Mouse (Mus musculus) T-cell, adult 2 months (primary cell): ENCODE data around the gene Fam198a.
A peak's percentile ranks its signal among the peaks of the same experiment; 100 is the strongest.
"Not testable (repeated sequence)": the region's sequence is repeated elsewhere in the genome, so short reads cannot be mapped to it uniquely, and the experiment has no call there.

Experiments
- DNase-seq: peaks from one replicate; pipeline ENCODE4 v3.0.0; 2022; ENCODE audit warnings: low spot score

Fam198a gene

DNA sequence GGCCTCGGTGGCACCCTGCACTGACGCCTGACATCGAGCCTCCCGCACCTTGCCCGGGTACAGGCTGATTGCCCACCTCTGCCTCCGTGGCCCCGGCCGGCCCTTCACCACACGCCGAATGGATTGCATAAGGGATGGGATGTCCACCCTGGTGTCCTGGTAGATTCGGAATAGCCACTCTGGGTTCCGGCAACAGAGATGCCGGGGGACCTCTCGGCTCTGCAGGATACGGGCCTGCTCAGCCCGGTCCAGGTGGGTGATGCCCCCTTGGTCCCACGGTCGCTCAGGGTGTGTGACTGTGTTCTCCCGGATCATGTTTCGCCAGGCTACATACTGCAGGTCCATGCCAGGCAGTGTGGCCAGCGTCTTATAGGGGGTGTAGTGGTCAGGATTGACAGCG is 31.4 kb downstream of the Fam198a start:
- DNase-seq, result no peak

DNA sequence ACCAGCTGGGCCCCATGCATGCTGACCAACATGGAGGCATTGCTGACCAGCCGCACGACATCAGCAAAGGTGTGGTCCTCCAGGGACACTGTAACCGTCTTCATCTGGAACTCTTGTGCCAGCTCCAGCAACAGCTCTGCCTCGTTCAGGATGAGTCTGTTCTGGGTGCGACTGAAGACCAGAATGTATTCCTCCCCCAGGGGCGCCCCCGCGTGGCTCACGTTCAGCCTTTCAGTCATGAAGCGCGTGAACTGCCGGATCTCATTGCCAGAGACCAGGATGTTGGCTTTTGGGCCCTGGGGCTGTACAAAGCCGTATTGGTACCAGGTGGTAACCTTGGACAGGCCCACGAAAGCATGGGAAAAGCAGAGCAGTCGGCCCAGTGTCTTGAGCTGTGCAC is 31.9 kb downstream of the Fam198a start:
- no peak for DNase-seq

DNA sequence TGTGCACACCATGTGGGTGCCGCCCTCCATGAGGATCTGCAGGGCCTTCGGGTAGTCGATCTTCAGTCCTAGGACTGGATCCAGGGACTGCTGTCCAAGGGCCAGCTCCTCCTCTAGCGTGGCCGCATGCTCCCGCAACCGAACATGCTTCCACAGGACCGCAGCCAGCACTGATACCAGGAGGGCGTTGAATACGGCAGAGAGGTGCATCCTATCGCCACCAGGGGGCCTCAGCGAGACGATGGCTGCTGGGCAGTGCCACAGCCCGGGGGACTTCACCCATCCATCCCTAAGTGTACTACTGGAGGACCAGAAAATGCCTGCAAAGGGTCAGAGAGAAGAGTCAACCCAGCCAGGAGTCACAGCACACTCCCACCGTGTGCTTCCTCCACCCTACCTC is 32.7 kb downstream of the Fam198a start:
- DNase-seq, result peak; percentile 27

DNA sequence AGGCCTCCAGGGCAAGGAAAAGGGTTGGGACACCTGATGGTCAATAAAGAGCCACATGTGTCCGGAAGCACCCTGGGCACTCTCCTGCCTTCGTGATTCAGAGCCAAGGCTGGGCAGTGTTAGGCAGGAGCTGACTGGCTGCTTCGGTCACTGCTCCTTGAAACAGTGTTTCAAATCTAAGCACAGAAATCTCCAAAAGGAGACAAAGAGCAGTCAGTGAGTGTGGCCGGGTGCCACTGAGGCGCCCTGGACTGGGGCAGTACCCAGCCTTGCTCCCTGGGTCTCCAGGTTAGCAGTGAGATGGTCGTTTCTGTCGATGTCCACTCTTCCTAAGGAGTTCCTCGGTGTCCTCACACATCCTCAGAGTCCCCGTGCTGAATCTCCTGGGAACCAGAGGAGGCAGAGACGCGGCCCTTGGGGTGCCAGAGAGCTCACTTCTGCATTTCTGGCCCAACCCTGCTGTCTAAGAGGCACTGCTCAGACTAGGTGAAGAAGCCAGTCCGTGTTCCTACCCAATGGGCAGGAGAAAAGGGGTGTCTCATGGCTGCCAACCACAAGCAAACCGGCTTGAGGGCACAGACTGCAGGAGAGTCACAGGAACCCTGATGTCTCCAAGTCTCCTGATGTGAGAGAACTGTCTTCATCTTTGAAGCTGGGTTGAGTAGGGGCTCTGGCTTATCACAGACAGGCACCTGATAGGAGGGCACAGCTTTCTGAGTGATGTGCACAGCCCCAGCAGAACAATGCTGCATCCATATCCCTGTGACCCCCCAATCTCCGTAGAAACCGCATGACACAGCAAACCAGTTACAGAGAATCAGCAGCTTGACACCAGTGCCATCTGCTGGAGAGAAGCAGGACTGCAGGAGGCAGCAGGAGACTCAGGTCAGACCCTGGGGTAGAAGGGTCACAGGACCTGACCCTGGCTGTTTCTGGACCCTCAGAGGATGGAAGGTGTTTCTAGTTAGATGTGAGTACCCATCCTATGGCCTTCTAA is 34.0 kb downstream of the Fam198a start:
- peak; percentile 51 for DNase-seq

DNA sequence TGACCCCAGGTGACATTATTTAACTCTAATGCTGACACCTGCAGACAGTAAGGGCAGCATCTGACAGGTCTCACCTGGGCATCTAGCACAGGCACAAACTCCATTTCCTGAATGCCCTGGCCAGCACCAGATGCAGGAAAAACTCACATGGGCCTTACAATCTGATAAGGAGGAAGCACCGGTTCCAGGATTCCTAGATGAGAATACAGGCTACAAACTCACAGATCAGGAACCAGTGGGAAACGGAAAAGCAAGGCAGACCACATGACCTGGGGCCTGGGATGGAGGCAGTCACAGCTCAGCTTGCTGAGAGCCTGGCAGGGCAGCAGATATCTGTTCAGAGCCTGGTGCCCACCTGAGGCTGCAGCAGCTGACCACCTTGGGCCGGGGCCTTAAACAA is 38.1 kb downstream of the Fam198a start:
- no peak for DNase-seq

DNA sequence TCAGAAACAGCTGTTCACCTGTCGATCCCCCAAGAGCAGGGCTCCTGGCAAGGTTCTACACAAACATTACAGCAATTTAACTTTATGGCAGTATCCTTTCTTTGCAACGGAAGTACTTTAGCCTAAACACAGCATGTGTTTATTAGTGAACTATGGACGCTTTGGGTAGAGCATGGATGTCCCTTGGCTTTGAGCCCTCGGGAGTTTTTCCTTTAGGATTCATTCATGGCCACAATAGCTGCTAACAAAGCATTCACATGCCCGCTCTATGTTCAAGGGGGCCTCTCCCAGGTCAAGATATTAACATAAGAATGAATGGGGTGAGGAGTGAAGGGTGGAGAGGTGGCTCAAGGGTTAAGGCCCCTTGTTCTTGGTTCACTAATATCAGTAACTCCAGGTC is 38.7 kb downstream of the Fam198a start:
- DNase-seq, result no peak

DNA sequence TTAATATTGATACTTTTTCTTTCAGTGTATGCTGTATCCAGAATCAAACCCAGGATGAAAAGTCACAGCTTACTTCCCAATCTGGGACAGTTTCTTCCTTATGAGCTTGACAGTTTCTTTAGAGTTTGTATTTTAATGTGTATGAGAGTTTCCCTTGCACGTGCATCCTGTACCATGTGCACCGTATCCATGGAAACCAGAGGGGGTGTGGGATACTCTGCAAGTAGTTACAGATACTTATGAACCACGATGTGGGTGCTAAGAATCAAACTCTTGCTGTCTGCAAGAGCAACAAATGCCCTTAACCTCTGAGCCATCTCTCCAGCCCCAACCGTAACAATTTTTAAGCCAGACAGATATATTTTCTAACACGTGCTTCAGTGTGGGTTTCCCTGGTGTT is 40.3 kb downstream of the Fam198a start:
- DNase-seq, result no peak

DNA sequence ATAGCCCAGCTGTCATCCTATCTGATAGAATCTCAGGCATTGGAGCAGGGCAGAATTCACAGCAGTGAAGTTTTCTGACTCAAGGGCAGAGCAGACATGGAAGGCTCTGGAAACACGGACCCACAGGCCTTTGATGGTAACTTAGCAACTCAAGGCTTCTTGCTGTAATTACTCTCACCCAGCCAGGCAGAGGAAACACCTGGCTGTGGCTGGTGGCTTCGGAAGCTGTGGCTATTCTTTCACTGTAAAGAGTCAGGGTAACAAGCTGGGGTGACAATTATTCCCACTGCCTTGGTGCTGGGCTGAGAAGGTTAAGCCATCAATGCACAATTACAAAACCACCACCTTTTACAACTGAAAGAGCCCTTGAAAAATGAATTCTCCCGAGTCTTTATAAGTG is 42.3 kb downstream of the Fam198a start:
- DNase-seq, result peak; percentile 20

DNA sequence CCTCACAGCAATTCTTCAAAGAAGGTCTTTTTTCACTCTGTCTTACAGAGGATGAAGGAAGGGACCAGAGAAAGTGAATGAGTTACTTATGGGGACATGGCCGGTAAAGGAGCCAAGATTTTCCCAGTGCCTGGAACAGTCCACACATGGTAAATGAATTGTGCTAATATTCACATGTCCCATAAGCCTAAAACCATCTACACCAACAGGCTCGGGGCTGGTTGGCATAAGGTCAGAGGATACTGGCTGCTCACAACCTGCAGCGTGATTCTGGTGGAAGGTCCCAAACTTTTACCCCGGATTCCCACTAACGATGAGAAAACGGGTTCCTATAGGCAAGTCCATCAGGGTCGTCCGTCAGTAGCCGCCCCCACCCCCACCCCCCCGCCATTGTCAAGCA is 44.3 kb downstream of the Fam198a start:
- DNase-seq, result no peak

DNA sequence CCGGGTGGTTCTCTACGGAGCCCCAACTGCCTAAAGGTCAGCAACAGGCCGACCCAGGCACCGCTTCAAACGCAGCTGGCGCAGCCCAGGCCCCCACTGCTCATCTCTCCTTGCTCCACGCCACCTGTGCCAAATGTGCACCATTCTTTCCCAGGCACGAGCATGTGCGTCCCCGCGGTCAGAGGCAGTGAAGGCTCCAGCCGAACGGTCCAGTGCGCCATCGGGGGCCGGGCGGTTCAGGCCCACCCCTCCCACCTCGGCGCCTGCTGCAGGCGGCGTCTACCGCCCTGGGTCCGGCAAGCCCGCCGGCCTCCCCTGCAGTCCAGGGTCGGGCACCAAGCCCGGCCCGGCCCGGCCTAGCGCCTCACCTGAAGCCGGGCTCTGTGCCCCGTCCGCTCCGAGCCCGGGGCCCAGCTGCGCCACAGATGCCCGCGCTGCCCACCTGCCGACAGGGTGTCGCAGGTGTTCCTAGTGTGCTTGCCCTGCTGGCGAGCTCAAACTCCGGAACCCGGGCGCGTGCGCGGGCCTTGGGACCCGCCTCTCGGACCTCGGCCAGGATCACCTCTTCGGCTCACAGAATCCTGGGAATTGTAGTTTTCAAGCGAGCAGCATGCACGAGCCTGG is 44.8 kb downstream of the Fam198a start:
- DNase-seq, result no peak

DNA sequence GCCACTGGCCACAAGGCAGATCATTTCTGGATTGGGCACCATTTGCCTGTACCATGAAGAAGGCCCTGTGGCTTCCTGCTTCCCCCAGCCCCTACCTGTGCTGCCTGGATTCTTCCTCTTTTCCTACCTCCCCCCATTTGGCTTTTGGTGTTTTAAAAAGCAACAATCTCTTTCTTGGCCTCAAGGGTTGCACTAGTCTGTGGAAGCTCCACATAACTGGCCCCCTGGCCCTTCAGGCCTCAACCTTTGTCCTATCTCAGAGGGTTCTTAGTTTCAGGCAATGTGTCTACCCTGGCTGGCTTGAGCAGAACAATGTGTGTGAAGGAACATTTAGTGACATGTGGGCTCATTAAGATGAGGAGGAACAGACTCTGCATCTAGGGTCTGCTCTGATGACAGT is 46.2 kb downstream of the Fam198a start, which contains the start of gene Pomgnt2:
Pomgnt2 (minus strand) TSS at position 101 of the 400 bp plus-strand sequence.
- no peak for DNase-seq

DNA sequence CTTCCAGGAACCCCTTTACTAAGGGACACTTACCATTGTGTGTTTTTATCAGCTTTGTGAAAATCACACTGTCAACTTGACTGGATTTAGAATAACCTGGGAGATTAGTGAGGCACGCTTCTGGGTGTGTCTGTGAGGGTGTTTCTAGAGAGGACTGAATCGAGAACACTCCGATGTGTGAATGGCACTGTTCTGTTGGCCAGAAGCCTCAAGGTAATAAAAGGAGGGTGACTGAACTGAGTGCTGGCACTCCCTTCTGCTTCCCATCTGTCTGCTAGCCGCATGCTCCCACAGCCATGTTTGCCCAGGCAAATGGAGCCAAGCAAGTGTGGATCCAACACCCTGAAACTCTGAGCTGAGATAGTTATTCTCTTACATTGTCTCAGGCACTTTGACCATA is 47.2 kb downstream of the Fam198a start:
- DNase-seq, result no peak

DNA sequence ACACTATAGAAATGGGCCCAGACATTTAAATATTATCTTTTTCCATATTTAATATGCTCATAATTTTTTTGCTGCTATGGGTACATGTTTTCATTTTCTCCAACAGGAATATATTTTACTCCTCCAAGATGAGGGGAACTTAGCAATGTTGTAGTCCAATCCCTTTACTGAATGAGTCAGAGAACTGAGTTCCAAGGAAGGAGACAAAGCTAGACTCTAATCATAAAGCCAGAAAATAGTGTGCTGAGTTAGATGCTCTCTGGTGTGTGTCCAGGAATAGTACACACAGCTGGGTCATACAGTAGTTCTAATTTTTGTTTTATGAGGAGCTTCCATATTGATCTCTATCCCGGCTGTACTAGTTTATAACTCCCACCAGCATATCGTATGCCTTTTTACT is 55.4 kb downstream of the Fam198a start:
- no peak for DNase-seq

DNA sequence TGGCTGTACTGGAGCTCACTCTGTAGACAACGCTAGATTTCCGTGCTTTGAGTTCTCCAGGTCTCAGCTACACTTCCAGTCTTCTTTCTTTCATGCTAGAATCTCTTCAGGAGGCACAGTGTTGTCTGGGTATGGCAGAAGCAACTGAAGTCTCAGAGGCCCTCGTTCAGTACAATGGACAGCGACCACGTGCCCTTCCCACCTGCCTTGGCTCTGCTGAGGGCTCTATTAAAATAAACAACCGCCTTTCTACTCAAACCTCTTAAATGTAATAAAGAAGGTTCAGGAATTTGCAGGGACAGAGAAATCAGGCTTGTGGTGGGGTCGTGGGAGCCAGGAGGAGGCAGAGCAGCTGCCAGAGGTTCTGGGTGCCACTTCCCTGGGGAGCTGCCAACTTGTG is 55.8 kb downstream of the Fam198a start:
- no peak for DNase-seq

DNA sequence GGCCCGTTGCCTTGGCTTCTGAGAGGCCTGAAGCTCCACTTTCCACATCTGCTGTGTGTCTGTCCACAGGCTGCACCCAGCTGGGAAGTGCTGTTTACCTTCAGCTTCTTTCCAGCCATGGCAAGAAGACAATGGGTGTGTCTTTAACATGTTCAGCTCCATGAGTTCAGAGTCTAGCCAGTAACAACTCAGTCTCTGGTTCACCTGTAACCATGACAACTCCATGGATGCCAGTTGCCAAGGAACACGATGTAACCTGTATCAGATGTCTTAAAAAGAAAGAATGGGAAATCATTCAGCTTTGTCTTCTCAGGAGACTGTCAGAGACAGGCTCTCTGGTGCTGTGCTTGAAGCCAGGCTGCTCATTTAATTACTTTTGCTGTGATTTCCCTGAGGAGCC is 58.1 kb downstream of the Fam198a start:
- DNase-seq, result no peak

DNA sequence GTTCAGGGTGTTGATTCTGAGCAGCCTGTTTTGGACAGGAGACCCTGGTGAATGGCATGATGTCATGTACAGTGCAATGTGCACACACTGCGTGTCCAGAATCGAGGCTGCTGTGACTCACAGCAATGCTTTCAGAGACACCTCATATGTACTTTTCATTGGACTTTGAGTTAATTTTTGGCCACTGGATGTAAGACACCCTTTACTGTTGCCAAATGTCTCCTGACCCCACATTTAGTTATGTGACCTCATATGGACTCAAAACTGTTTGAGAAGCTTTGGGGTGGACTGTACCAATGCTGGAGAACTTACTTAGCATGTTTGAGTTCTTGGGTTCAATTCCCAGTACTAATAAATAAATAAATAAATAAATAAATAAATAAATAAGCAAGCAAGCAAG is 60.0 kb downstream of the Fam198a start:
- no peak for DNase-seq

DNA sequence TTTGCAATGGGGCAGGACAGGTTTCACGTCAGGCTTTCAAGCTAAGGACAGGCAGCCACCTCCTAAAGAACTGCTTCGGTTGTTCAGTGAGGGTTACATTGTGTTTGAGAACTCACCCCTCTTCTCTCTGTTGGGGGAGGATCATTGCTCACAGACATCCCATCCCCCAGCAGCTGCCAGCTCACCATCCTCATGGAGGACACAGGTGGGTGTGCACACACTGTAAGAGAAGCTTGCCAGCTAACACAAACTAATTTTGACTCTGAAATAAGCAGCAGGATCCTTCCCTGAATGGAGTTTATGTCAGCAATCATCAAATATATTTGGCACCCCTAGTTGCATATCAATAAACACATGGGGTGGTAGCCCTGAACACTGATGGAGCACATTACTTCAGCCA is 62.0 kb downstream of the Fam198a start:
- no peak for DNase-seq

DNA sequence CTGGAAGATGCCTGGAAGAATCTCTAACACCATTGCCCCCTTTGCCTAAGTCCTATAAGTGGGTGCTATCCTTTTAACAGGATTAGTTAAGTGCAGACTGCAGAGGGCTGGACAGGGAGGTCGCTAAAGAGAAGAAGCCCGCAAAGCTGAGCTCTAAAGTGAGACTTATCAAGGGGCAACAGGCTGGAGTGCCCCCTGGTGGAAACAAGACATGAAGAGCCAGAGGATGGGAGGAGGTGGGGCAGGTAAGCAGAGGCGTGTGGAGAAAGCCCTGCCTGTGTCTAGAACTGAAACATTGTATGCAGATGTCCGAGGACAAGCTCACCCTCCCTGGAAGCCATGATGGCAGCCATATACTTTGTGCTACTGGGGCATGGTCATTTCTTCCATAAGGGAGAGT is 62.8 kb downstream of the Fam198a start:
- DNase-seq, result peak; percentile 11

DNA sequence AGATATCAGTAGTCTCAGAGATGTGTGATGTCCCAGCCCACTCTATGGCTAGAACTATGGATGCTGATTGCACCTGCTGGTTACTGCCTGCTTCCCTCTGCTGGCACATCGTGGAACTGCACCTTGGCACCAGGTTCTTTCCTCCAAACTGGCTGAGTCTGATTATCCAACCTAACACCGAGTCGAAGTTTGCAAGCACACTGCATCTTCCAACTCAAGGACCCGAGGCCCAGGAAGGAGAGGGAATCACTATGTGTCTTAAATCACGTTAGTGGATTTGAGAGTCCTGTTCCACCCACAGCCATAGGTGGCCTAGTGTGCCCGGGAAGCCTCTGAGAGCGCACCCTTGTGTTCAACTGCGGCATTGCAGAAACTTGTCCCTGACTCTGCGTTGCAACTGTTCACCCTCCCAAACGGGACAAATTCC is 63.5 kb downstream of the Fam198a start:
- DNase-seq, result peak; percentile 56

DNA sequence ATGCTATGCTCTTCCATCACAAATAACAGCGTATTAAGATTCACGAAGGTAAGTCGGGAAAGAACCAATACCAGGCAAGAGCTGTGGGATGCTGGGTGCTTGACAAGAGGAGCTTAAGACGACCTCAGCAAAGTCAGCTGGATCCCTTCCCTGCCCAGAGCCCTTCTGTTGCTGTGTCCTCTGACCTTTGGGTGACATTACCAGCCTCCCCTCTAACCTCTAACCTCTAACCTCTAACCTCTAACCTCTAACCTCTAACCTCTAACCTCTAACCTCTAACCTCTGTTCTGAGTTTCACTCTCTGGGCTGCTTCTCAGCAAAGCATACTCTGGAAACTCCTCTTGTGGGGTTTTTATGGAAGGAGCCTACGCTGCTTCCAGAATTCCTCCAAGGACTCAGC is 67.3 kb downstream of the Fam198a start:
- DNase-seq, result no peak

DNA sequence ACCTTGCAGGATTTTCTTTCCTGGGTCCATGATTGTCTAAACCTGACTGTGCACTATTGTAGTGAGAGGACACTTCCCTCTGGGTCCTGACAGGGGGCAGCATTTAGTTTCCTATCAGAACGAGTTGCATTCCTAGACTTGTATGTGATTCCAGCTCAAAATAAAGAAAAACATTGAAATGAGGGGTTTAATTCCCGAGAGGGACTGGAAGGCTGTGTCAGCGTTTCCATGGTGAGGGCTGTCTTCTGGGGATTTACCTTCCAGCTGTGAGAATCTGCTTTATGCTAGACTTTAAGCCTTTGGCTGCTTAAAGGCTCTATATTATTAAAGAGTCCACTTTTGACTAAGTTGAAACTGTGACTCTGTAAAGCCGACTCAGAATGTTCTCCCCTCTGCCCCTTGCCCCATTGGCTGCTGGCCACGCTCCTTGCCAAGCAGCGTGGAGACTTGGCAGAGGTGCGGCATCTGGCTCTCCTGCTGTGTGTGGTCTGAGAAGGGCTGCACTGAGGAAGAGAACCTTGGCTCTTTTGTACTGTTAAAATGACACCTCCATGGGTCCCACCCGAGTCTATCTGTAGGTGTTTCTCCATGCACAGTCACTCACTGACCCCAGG is 68.1 kb downstream of the Fam198a start:
- DNase-seq, result no peak

DNA sequence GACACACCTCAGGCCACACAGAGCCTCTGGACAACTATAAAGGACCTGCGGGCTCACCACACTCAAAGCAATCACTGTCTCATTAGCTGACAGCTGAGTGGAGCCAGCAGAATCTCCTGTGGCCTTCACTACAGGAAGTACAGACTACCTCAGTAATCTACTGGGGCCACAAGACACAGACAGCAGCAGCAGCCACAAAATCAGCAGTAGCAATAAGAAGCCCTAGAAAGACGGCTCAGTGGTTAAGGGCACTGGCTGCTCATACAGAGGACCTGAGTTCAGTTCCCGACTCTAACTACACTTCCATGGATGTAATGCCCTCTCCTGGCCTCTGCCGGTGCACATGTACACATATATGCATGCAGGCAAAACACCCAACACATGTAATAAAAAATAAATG is 69.5 kb downstream of the Fam198a start:
- no peak for DNase-seq

DNA sequence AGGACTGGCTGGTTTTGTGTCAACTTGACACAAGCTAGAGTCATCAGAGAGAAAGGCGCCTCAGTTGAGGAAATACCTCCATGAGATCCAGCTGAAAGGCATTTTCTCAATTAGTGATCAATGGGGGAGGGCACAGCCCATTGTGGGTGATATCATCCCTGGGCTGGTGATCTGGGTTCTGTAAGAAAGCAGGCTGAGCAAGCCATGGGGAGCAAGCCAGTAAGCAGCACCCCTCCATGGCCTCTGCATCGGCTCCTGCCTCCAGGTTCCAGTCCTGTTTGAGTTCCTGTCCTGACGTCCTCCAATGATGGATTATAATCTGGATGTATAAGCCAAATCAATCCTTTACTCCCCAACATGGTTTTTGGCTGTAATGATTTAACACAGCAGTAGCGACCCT is 70.4 kb downstream of the Fam198a start:
- DNase-seq, result not testable (repeated sequence)
